Mouse (Mus musculus) embryonic facial prominence, embryonic 14.5 days (tissue): Measurements from ENCODE around the gene Nav2. TPM values are rescaled to one million over a fixed set of nuclear protein-coding genes. Genes with fewer than 3 reads are reported as not detected.

Experiments used
- ATAC-seq: fragments of 200-750 bp; cut with Nextera tagmentation; 2 replicates; pipeline ENCODE4 v1.8.0; 2017; ENCODE audit warnings: low read depth, moderate number of reproducible peaks, moderate TSS enrichment
- DNase-seq: peaks from one replicate; pipeline ENCODE4 v3.0.0-alpha.2; 2015; ENCODE audit warnings: low spot score
- H3K27ac ChIP-seq: fragments of 300-500 bp; sonication (generic); replicated peaks from 2 replicates; pipeline ENCODE4 v1.5.1; 2014; ENCODE audit warnings: low read depth, mild to moderate bottlenecking, low read length, moderate library complexity
- H3K27me3 ChIP-seq: fragments of 300-500 bp; sonication (generic); replicated peaks from 2 replicates; pipeline ENCODE4 v1.6.1; 2014; ENCODE audit warnings: low read length; ENCODE audit not compliant: control insufficient read depth, insufficient read depth
- H3K36me3 ChIP-seq: fragments of 300-500 bp; sonication (generic); 2 replicates; pipeline ENCODE4 v1.6.1; 2014; ENCODE audit warnings: low read length, mixed read lengths; ENCODE audit not compliant: control insufficient read depth, insufficient read depth
- H3K4me1 ChIP-seq: fragments of 300-500 bp; sonication (generic); 2 replicates; pipeline ENCODE4 v1.6.1; 2014; ENCODE audit warnings: antibody characterized with exemption, low read length; ENCODE audit not compliant: control insufficient read depth, insufficient read depth
- H3K4me2 ChIP-seq: fragments of 300-500 bp; sonication (generic); 2 replicates; pipeline ENCODE4 v1.6.1; 2014; ENCODE audit warnings: low read depth, mild to moderate bottlenecking, low read length, moderate library complexity, mixed read lengths
- H3K4me3 ChIP-seq: fragments of 300-500 bp; sonication (generic); 2 replicates; pipeline ENCODE4 v1.5.1; 2014; ENCODE audit warnings: low read depth, mild to moderate bottlenecking, low read length
- H3K9ac ChIP-seq: fragments of 300-500 bp; sonication (generic); 2 replicates; pipeline ENCODE4 v1.6.1; 2014; ENCODE audit warnings: low read depth, mild to moderate bottlenecking, low read length, moderate library complexity, mixed read lengths
- H3K9me3 ChIP-seq: fragments of 300-500 bp; sonication (generic); 2 replicates; pipeline ENCODE4 v1.6.1; 2016; ENCODE audit warnings: low read length; ENCODE audit not compliant: control insufficient read depth
- WGBS: fragments of 180-500 bp; shearing (Covaris S2); extraction: QIAGEN DNeasy Blood & Tissue Kit; methylation state at CpG from one replicate; pipeline ENCODE4 v1.1.7; 2014; 5-methylcytosine and 5-hydroxymethylcytosine counted together
- polyA plus RNA-seq: library from polyadenylated mRNA; unstranded; fragments of >200 nt; fragmentation: Nextera tagmentation; extraction: Ambion mirVana; gene quantifications from 2 replicates; pipeline ENCODE4 v1.2.1, GENCODE M21; 2014

Gene Nav2
- polyA plus RNA-seq, 1 experiment from 2014 or later: 13.5 TPM

DNA sequence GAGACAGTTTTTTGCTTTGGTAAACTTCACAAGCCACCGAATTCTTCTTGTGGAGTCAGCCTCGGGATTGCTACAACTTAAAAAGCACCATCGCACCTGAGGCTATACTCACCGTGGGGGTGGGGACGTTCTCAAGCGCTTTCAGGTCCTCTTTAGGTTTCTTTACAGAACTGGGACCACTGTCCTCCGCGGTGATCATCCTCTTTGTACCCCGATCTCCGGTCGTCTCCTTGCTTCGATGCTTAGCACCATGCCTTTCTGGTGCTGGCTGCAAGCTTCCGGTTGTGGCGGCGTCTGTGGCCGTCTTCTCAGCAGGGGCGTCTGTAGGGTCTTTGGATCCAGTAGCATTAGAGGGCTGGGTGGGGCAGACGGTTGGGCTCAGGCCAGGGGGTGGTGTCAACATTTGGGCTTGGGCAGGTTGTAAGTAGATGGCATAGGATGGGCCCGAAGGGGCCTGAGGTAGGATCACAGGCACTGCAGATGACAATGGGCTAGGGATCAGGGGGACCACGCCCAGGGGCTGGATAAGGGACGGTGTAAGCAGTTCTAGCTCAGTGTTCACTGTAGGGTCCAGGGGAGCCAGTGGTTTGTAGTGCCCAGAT, 37.8 kb upstream of the Nav2 start:
- Histone ChIP-seq H3K4me1 (no peaks in the 10 kb centered on the region), H3K27me3 (no peaks in the 10 kb centered on the region), H3K4me3 (no peak overlapping the region), H3K9me3 (no peaks in the 10 kb centered on the region), H3K36me3 (peaks cover 90% of the 10 kb centered on the region), H3K4me2 (no peak overlapping the region), H3K9ac (no peak overlapping the region), H3K27ac (no peak overlapping the region)
- WGBS: 91% methylated on average over 21 of the region's 21 CpGs
- ATAC-seq: no peak
- DNase-seq: no peak

DNA sequence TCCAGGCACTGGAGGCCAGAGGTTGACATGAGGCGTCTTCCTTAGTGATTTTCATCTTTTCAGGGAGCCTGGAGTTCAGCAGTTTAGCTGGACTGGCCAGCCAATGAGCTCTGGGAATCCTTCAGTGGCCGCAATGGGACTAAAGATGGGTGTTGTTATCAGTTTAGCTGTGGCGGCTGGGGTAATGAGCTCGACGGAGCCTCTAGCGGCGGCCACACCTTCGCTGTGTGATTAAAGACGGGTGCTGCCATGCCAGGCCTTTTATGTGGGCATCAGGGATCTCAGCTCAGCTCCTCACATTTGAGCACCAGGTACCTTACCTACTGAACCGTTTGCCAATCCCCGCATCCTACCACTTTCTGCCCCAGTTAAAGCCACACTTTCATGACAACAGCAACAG, 37.2 kb upstream of the Nav2 start:
- Histone ChIP-seq H3K36me3 (peaks cover 88% of the 10 kb centered on the region), H3K4me3 (no peak overlapping the region), H3K9me3 (no peaks in the 10 kb centered on the region), H3K27me3 (no peaks in the 10 kb centered on the region), H3K4me1 (no peaks in the 10 kb centered on the region), H3K9ac (no peak overlapping the region), H3K4me2 (no peak overlapping the region), H3K27ac (no peak overlapping the region)
- WGBS: 92% methylated on average over 11 of the region's 11 CpGs
- DNase-seq: no peak
- no peak for ATAC-seq

DNA sequence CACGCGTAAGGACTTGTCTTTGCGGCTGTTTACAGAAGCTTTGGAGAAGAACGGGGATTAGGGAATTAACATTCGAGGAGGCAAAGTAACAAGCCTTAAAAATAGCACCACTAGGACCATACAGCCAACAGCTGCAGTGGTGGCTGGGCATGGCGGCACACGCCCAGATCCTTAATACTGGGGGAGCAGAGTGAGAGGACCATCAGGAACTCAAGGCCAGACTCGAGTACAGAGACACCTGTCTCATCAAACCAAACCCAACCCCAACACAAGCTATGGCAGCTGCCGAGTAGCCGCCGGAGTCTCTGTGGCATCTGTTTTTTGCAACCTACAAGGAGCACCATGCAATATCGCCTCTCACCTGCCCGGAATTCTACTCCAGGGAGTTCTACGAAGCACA, 33.4 kb upstream of the Nav2 start:
- no peak overlapping the region for H3K4me2 ChIP-seq
- WGBS: 86% methylated on average over 14 of the region's 14 CpGs
- no peak overlapping the region for H3K4me3 ChIP-seq

DNA sequence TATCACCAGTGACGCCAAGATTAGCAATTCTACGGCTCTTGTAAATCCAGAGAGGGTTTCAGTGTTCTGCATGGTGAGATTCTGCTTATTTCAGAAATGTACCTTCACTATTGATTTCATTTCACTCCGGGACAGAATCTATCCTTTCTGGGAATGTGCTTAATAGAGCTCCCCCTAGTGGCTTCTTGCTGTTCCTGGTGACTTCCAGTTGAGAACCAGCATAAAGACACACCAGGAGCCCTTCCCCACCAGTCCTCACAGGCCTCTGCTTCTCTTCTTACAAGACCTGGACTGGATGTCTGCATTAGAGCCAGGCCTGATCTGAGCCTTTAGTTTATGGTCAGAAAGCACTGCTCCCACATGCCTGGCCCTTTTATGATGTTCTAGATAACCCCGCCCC, 32.0 kb upstream of the Nav2 start:
- Histone ChIP-seq H3K9me3 (no peaks in the 10 kb centered on the region), H3K36me3 (peaks cover 54% of the 10 kb centered on the region), H3K9ac (no peak overlapping the region), H3K27ac (no peak overlapping the region), H3K4me1 (peaks cover 3% of the 10 kb centered on the region; the same call in 1 of the 2 replicates), H3K4me2 (no peak overlapping the region), H3K27me3 (no peaks in the 10 kb centered on the region), H3K4me3 (no peak overlapping the region)
- DNase-seq (peak; percentile 74), ATAC-seq (no peak)
- WGBS: 64% methylated on average over 4 of the region's 4 CpGs

More for the DNA sequence above, 33.4 kb upstream of the Nav2 start:
- Histone ChIP-seq H3K9me3 (no peaks in the 10 kb centered on the region), H3K36me3 (peaks cover 68% of the 10 kb centered on the region), H3K9ac (no peak overlapping the region), H3K27me3 (no peaks in the 10 kb centered on the region), H3K27ac (no peak overlapping the region), H3K4me1 (peaks cover 3% of the 10 kb centered on the region; the same call in 1 of the 2 replicates)
- DNase-seq (peak; percentile 59), ATAC-seq (peak; percentile 70)

DNA sequence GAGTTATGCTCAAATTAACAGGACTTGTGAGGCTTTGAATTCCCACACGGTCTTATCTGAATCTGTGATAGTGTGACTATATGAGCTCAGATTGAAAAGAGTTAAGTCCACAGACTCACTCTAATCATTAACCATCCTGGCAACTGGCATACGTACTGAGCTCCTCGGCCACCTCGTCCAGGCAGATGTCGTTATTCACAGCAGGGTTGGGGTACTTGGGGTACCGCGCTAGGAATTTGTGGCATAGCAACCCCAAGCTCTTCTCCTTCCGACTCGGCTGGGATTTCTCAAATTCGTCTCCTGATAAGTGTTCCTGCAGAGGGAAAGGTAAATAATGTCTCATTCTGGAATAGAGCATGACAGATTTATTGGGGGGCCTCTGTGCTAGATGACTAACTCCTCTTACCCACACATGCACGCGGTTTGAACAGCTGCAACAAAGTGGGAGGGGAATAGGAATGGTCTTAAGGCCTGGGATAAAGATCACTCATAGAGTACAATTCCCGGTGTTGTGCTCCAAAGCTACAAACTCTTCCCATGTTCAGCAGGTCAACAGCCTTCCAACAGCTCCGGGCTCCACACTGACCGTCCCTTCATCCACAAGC, 30.6 kb upstream of the Nav2 start:
- Histone ChIP-seq H3K27ac (no peak overlapping the region), H3K4me2 (no peak overlapping the region), H3K9ac (no peak overlapping the region), H3K4me1 (peaks cover 3% of the 10 kb centered on the region; the same call in 1 of the 2 replicates), H3K4me3 (no peak overlapping the region), H3K36me3 (peaks cover 40% of the 10 kb centered on the region), H3K27me3 (0 out of 2 replicates have a peak, but pooled peaks cover under 1% of the 10 kb centered on the region), H3K9me3 (no peaks in the 10 kb centered on the region)
- no peak for ATAC-seq
- WGBS: 81% methylated on average over 15 of the region's 15 CpGs
- DNase-seq: no peak

DNA sequence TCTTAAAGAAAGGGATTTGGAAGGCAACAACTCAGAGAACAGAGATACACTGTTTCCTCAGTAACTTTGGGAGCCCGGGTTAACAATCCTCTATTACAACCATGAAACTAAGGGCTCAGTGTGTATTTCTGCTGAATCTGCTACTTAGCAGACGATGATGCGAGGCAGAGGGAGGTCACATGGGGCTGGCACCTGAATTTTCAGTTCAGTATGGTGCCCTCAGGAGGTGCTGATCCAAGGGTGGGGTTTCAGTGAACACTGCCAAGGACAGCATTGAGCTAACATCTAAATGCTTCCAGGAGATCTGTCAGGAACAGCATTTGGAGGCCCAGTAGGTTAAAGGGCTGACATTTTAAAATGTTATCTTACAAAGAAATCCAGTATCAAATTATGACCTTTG, 28.9 kb upstream of the Nav2 start:
- DNase-seq (no peak), ATAC-seq (no peak)
- no peaks in the 10 kb centered on the region for H3K9me3 ChIP-seq
- peaks cover 29% of the 10 kb centered on the region for H3K36me3 ChIP-seq
- H3K27me3 ChIP-seq: 0 out of 2 replicates have a peak, but pooled peaks cover 10% of the 10 kb centered on the region
- H3K9ac ChIP-seq: 0 out of 2 replicates have a peak overlapping the region, but pooled peaks have one; percentile 25
- 46% methylated on average over 3 of the region's 3 CpGs for WGBS
- H3K4me3 ChIP-seq: peak overlapping the region; percentile 7
- H3K4me1 ChIP-seq: peaks cover 3% of the 10 kb centered on the region; the same call in 1 of the 2 replicates
- peak overlapping the region; percentile 39 for H3K4me2 ChIP-seq
- no peak overlapping the region for H3K27ac ChIP-seq

DNA sequence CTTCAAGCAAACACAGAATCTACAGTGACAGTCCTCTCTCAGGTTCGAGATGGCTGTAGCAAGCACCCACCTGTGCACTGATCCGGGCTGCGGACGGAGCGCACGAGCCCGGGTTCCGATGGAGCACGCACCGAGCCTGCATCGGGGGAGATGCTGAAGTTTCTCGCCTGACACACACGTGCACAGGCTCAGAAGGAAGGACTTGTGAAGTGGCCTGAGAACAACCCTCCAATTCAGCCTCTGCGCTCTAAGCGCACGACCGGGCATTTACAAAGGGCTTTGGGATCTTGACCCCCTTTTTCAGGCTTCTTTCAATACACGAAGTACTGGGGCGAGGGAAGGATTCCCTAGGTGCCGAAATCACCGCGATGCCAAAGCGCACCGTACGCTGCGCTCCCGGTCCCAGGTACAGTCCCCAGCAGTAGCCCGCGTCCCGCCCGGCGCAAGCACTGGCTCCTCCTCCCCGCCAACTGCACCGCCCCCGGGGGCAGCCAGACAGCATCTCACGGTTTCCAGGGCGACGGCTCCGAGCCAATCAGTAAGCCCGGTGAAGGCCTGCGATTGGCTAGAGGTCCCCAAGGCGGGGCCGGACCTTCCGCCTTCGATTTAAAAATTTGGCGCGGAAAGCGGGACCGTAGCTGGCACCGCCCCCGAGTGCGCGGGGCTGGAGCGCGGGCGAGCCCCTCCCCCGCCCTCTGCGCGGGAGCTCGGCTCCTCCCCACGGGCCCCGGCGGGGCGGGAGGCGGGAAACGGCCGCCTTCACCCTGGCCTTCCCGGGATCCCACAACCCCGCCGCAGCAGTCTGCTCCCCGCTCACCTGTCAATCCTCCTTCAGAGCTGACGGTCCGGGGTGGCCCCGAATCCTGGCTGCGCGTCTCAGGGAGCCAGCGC, 27.7 kb upstream of the Nav2 start:
- under 1% methylated on average over 62 of the region's 77 CpGs for WGBS
- no peaks in the 10 kb centered on the region for H3K9me3 ChIP-seq
- H3K9ac ChIP-seq: peak overlapping the region; percentile 86
- peak overlapping the region; percentile 84 for H3K4me2 ChIP-seq
- ATAC-seq (peak; percentile 98), DNase-seq (peak; percentile 99)
- peaks cover 3% of the 10 kb centered on the region; the same call in 1 of the 2 replicates for H3K4me1 ChIP-seq
- H3K27ac ChIP-seq: peak overlapping the region; percentile 88
- peaks cover 16% of the 10 kb centered on the region for H3K36me3 ChIP-seq
- 0 out of 2 replicates have a peak, but pooled peaks cover 10% of the 10 kb centered on the region for H3K27me3 ChIP-seq
- H3K4me3 ChIP-seq: peak overlapping the region; percentile 91

DNA sequence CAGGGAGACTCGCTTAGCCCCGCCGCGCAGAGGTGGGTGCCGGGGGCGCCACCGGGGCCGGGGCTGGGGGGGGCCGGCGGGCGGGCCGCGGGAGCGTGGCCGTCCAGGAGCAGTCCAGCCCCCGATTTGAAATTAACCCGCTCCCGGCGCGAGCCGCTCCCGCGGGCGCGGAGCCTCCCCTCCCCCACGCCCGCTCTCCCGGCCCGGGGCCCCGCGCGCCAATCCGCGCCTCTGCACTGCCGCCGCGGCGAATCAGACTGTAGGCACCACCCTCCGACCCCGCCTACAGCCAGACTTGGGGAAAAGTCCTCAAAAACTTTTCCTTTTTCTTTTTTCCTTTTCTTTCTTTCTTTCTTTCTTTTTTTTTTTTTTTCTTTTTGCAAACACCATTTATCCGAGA, 27.0 kb upstream of the Nav2 start, which contains the start of gene E2f8:
TSS of gene E2f8 (minus strand) at position 111 of the 400 bp plus-strand sequence.
- peak within 1 kb of the TSS; percentile 86 for H3K9ac ChIP-seq
- ATAC-seq: peak; percentile 88
- peak; percentile 93 for DNase-seq

More for the DNA sequence above, 27.0 kb upstream of the Nav2 start, which contains the start of gene E2f8:
- peak within 1 kb of the TSS; percentile 84 for H3K4me2 ChIP-seq
- WGBS: 0% methylated on average over 7 of the region's 41 CpGs
- peaks cover 3% of the 10 kb centered on the region; the same call in 1 of the 2 replicates for H3K4me1 ChIP-seq
- H3K27ac ChIP-seq: peak within 1 kb of the TSS; percentile 88
- 0 out of 2 replicates have a peak, but pooled peaks cover 10% of the 10 kb centered on the region for H3K27me3 ChIP-seq
- H3K9me3 ChIP-seq: no peaks in the 10 kb centered on the region
- H3K36me3 ChIP-seq: peaks cover 14% of the 10 kb centered on the region; the same call in 1 of the 2 replicates
- H3K4me3 ChIP-seq: peak within 1 kb of the TSS; percentile 91
